Comparison of ENCODE assay signal across 20 mouse cellular contexts in the genomic region with DNA sequence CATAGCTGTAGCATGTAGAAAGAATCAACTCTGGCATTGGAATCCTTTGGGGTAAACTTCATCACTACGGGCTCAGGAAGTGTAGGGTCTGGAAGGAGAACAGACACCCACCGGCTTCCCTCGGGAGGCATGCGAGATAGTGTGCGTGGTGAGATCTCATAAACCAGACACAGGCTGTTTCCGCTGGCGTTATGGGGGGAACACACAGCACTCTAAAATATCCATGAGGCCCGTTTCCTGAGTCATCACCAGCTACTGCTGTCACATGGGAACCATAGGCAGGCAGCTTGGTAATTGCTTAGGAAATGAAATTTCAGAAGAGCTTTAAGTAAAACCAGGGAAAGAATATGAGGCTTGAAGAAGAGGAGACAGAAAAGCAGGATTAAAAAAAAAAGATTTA. TPM values are rescaled to one million over a fixed set of nuclear protein-coding genes. Genes with fewer than 3 reads are reported as not detected.
A peak's percentile ranks its signal among the peaks of the same experiment; 100 is the strongest.
DNase-seq lines count a peak whose midpoint lies in the region; ATAC-seq lines count a peak whose summit lies in the region.
"Had no signal": no experiment of that assay in that cellular context is flagged by ENCODE, and none has a peak within 500 bp of the region (broad histone marks: within the 10 kb centered on the region; RNA-seq: fewer than 3 reads in every experiment).

No protein-coding gene starts in this region.

- H3K9me3 ChIP-seq in megakaryocyte, embryonic 14.5 days, result no peaks in the 10 kb centered on the region
- H3K9me3 ChIP-seq in liver, embryonic 13.5 days (replicated peaks), result no peaks in the 10 kb centered on the region
- H3K9me3 ChIP-seq: embryonic facial prominence, embryonic 15.5 days; forebrain, embryonic 10.5 days; heart, embryonic 12.5 days; limb, embryonic 15.5 days had no signal

- H3K9ac ChIP-seq in liver, embryonic 13.5 days, result no peak overlapping the region
- H3K9ac ChIP-seq: embryonic facial prominence, embryonic 15.5 days; heart, embryonic 12.5 days; limb, embryonic 15.5 days had no signal

- no peak for ATAC-seq in megakaryocyte, adult 5-6 weeks (ENCODE audit: poor library complexity, severe bottlenecking)
- ATAC-seq in liver, embryonic 13.5 days (ENCODE audit: low read depth), result no peak
- ATAC-seq: Patski had no signal

- H3K4me3 ChIP-seq in megakaryocyte, embryonic 14.5 days (replicated peaks), result peak overlapping the region; percentile 11
- no peak overlapping the region for H3K4me3 ChIP-seq in liver, embryonic 13.5 days (replicated peaks)
- H3K4me3 ChIP-seq: embryonic facial prominence, embryonic 15.5 days; forebrain, embryonic 10.5 days; heart, embryonic 12.5 days; left cerebral cortex, adult 2 months; limb, embryonic 15.5 days; myocyte had no signal

- H3K4me1 ChIP-seq in megakaryocyte, embryonic 14.5 days, result peaks cover 89% of the 10 kb centered on the region
- H3K4me1 ChIP-seq in liver, embryonic 13.5 days (replicated peaks), result peaks cover 70% of the 10 kb centered on the region
- H3K4me1 ChIP-seq: embryonic facial prominence, embryonic 15.5 days; limb, embryonic 15.5 days had no signal

- peak; percentile 20 for DNase-seq in layer of hippocampus, adult 11-12 months (ENCODE audit: low spot score)
- DNase-seq in layer of hippocampus, adult 9-10 months (ENCODE audit: low spot score), result no peak
- DNase-seq in liver, embryonic 13.5 days, result no peak
- peak; percentile 47 for DNase-seq in telencephalon, adult 2 months (ENCODE audit: low read depth, low spot score)
- no peak for DNase-seq in c-Kit-positive CD71-positive TER-119-positive erythroid progenitor cells, embryonic 14.5 days (ENCODE audit: low spot score)
- DNase-seq: cerebellum, postnatal 14 days; embryo, embryonic 11 days; heart, postnatal 36 days; kidney, adult 18-20 months; kidney, postnatal 10 days; midbrain, embryonic 14.5 days had no signal

- no peaks in the 10 kb centered on the region for H3K27me3 ChIP-seq in megakaryocyte, embryonic 14.5 days (replicated peaks)
- H3K27me3 ChIP-seq in liver, embryonic 13.5 days, result no peaks in the 10 kb centered on the region
- H3K27me3 ChIP-seq: embryonic facial prominence, embryonic 15.5 days; heart, embryonic 12.5 days; limb, embryonic 15.5 days; Patski had no signal

- WGBS in liver, embryonic 13.5 days (ENCODE audit: insufficient replicate concordance), result 36% methylated on average over 8 of the region's 8 CpGs

- H3K4me2 ChIP-seq in liver, embryonic 13.5 days, result no peak overlapping the region
- H3K4me2 ChIP-seq: embryonic facial prominence, embryonic 15.5 days; heart, embryonic 12.5 days; limb, embryonic 15.5 days had no signal

- H3K36me3 ChIP-seq in megakaryocyte, embryonic 14.5 days (replicated peaks; ENCODE audit: low read length), result peaks cover 8% of the 10 kb centered on the region
- no peaks in the 10 kb centered on the region for H3K36me3 ChIP-seq in liver, embryonic 13.5 days
- H3K36me3 ChIP-seq: embryonic facial prominence, embryonic 15.5 days; heart, embryonic 12.5 days; limb, embryonic 15.5 days had no signal

- peak overlapping the region; percentile 24; the same call in 1 of the 2 replicates for H3K27ac ChIP-seq in liver, embryonic 13.5 days
- H3K27ac ChIP-seq: embryonic facial prominence, embryonic 15.5 days; forebrain, embryonic 10.5 days; left cerebral cortex, adult 2 months; limb, embryonic 15.5 days had no signal

RNA-seq across cellular contexts. Expression of gene F2rl2, which starts 4.5 kb away (rescaled TPM):
- polyA plus RNA-seq in megakaryocyte, embryonic 14.5 days (2012; ENCODE audit: insufficient read depth, low replicate concordance), result 8.9 and 20.6 TPM in 2 replicates
- 0.89 and 1.9 TPM in 2 replicates for total RNA-seq in megakaryocyte, adult 5-6 weeks (2015)
- 0.51 and 0.57 TPM in 2 replicates for total RNA-seq in megakaryocyte, adult 5-6 weeks (2017)
- 13.4 and 17.9 TPM in 2 replicates for polyA plus RNA-seq in liver, embryonic 13.5 days (2015; fragmentation: Nextera tagmentation; extraction: Ambion mirVana)
- polyA plus RNA-seq: Patski had no signal

Comparison
In these comparisons a context has a peak if more than half of its experiments do, and no peak if none do; other contexts are left out.
1. DNase-seq: peak in layer of hippocampus, adult 11-12 months (single experiment) and telencephalon, adult 2 months (single experiment); none in layer of hippocampus, adult 9-10 months (single experiment), liver, embryonic 13.5 days (single experiment) and c-Kit-positive CD71-positive TER-119-positive erythroid progenitor cells, embryonic 14.5 days (single experiment).